ENCODE assay signal across 12 mouse cellular contexts in the genomic region with DNA sequence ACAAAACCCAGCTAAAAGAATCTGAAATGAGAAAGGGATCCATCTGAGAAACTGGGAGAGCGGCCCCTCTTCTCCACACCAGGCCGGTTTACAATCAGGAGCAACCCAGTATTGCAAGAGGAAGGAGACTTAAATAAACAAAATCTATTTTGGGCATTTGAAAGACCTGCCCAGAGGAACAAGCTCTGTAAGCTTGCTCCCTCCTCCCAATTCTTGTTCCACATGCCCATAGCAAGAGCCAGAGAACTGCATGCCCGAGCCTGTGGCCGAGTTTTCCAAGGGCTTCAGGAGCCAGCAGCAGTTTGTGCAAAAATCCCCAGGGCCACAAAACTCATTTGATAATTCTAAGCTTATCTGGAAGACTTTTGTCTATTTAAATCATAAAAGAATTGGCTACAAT. TPM values are rescaled to one million over a fixed set of nuclear protein-coding genes. Genes with fewer than 3 reads are reported as not detected.
DNase-seq lines count a peak whose midpoint lies in the region; ATAC-seq and TF ChIP-seq lines count a peak whose summit lies in the region.
"Had no signal": no experiment of that assay in that cellular context is flagged by ENCODE, and none has a peak within 500 bp of the region (broad histone marks: within the 10 kb centered on the region; RNA-seq: fewer than 3 reads in every experiment).

No protein-coding gene starts in this region.

- no peak overlapping the region for H3K4me3 ChIP-seq in intestine, postnatal 0 days (ENCODE audit: low read depth, low read length)
- no peak overlapping the region for H3K4me3 ChIP-seq in intestine, embryonic 15.5 days (replicated peaks)
- no peak overlapping the region for H3K4me3 ChIP-seq in lung, embryonic 14.5 days (ENCODE audit: low read depth, low read length)
- no peak overlapping the region for H3K4me3 ChIP-seq in stomach, embryonic 15.5 days (replicated peaks)
- no peak overlapping the region for H3K4me3 ChIP-seq in kidney, adult 2 months (ENCODE audit: insufficient read depth, low read depth, low read length)
- H3K4me3 ChIP-seq: embryonic facial prominence, embryonic 12.5 days; liver, embryonic 13.5 days had no signal

- peak; percentile 39 to 53 for DNase-seq in heart, adult 9 months (ENCODE audit: low spot score in 2 of 2)
- DNase-seq in lung, embryonic 14.5 days = peak; percentile 16
- no peak for DNase-seq in cerebellum, postnatal 25 days
- no peak for DNase-seq in kidney, adult 2 months
- DNase-seq: adrenal gland, postnatal 25 days; cerebellum, adult 2 months; liver, embryonic 13.5 days; thymus, postnatal 25 days had no signal

- no peak for ATAC-seq in intestine, postnatal 0 days
- no peak for ATAC-seq in intestine, embryonic 15.5 days
- no peak for ATAC-seq in lung, embryonic 14.5 days (ENCODE audit: insufficient read depth)
- ATAC-seq in stomach, embryonic 15.5 days (ENCODE audit: insufficient read depth, low FRiP score, low read depth) = peak; percentile 22; the same call in 1 of the 2 replicates

- H3K9me3 ChIP-seq in intestine, postnatal 0 days (ENCODE audit: control insufficient read depth) = no peaks in the 10 kb centered on the region
- no peaks in the 10 kb centered on the region for H3K9me3 ChIP-seq in intestine, embryonic 15.5 days
- no peaks in the 10 kb centered on the region for H3K9me3 ChIP-seq in lung, embryonic 14.5 days (ENCODE audit: low read depth, low read length)
- H3K9me3 ChIP-seq in stomach, embryonic 15.5 days = no peaks in the 10 kb centered on the region
- H3K9me3 ChIP-seq: embryonic facial prominence, embryonic 12.5 days; liver, embryonic 13.5 days had no signal

- no peaks in the 10 kb centered on the region for H3K27me3 ChIP-seq in intestine, postnatal 0 days (replicated peaks; ENCODE audit: control insufficient read depth, insufficient read depth, low read length)
- no peaks in the 10 kb centered on the region for H3K27me3 ChIP-seq in intestine, embryonic 15.5 days (replicated peaks)
- no peaks in the 10 kb centered on the region for H3K27me3 ChIP-seq in lung, embryonic 14.5 days (ENCODE audit: insufficient read depth, low read length)
- no peaks in the 10 kb centered on the region for H3K27me3 ChIP-seq in stomach, embryonic 15.5 days (replicated peaks)
- H3K27me3 ChIP-seq in kidney, adult 2 months (replicated peaks; ENCODE audit: control insufficient read depth, insufficient read depth, low read length) = no peaks in the 10 kb centered on the region
- H3K27me3 ChIP-seq: embryonic facial prominence, embryonic 12.5 days; liver, embryonic 13.5 days had no signal

- no peak overlapping the region for H3K9ac ChIP-seq in intestine, postnatal 0 days (ENCODE audit: low read depth, low read length)
- no peak overlapping the region for H3K9ac ChIP-seq in intestine, embryonic 15.5 days
- no peak overlapping the region for H3K9ac ChIP-seq in lung, embryonic 14.5 days
- no peak overlapping the region for H3K9ac ChIP-seq in stomach, embryonic 15.5 days
- H3K9ac ChIP-seq: embryonic facial prominence, embryonic 12.5 days; liver, embryonic 13.5 days had no signal

- H3K4me1 ChIP-seq in intestine, postnatal 0 days (replicated peaks; ENCODE audit: control insufficient read depth, insufficient read depth, low read length) = no peaks in the 10 kb centered on the region
- H3K4me1 ChIP-seq in intestine, embryonic 15.5 days (replicated peaks) = no peaks in the 10 kb centered on the region
- no peaks in the 10 kb centered on the region for H3K4me1 ChIP-seq in lung, embryonic 14.5 days (ENCODE audit: insufficient read depth)
- no peaks in the 10 kb centered on the region for H3K4me1 ChIP-seq in stomach, embryonic 15.5 days
- H3K4me1 ChIP-seq in kidney, adult 2 months (ENCODE audit: control insufficient read depth, insufficient read depth, low read length) = no peaks in the 10 kb centered on the region
- H3K4me1 ChIP-seq: embryonic facial prominence, embryonic 12.5 days; liver, embryonic 13.5 days had no signal

- WGBS in intestine, postnatal 0 days = 71% methylated on average over 4 of the region's 4 CpGs
- 67% methylated on average over 4 of the region's 4 CpGs for WGBS in intestine, embryonic 15.5 days
- WGBS in lung, embryonic 14.5 days = 65% methylated on average over 4 of the region's 4 CpGs
- WGBS in stomach, embryonic 15.5 days = 63% methylated on average over 4 of the region's 4 CpGs
- WGBS in kidney, adult 2 months = 75% methylated on average over 4 of the region's 4 CpGs

- no peak overlapping the region for H3K4me2 ChIP-seq in intestine, postnatal 0 days (replicated peaks; ENCODE audit: low read depth)
- no peak overlapping the region for H3K4me2 ChIP-seq in intestine, embryonic 15.5 days (replicated peaks)
- no peak overlapping the region for H3K4me2 ChIP-seq in lung, embryonic 14.5 days
- no peak overlapping the region for H3K4me2 ChIP-seq in stomach, embryonic 15.5 days
- H3K4me2 ChIP-seq: embryonic facial prominence, embryonic 12.5 days; liver, embryonic 13.5 days had no signal

- H3K36me3 ChIP-seq in intestine, postnatal 0 days (ENCODE audit: control insufficient read depth, insufficient read depth) = peaks cover 24% of the 10 kb centered on the region
- peaks cover 13% of the 10 kb centered on the region; the same call in 1 of the 2 replicates for H3K36me3 ChIP-seq in intestine, embryonic 15.5 days
- H3K36me3 ChIP-seq in lung, embryonic 14.5 days (ENCODE audit: insufficient read depth) = peaks cover 48% of the 10 kb centered on the region
- peaks cover 28% of the 10 kb centered on the region for H3K36me3 ChIP-seq in stomach, embryonic 15.5 days
- H3K36me3 ChIP-seq in kidney, adult 2 months (ENCODE audit: control insufficient read depth, insufficient read depth, low read length) = peaks cover 1% of the 10 kb centered on the region; the same call in 1 of the 2 replicates

- H3K27ac ChIP-seq in intestine, postnatal 0 days (ENCODE audit: low read depth, low read length) = 0 out of 2 replicates have a peak overlapping the region, but pooled peaks have one; percentile 7
- no peak overlapping the region for H3K27ac ChIP-seq in intestine, embryonic 15.5 days
- H3K27ac ChIP-seq in lung, embryonic 14.5 days (ENCODE audit: low read depth) = no peak overlapping the region
- peak overlapping the region; percentile 69 for H3K27ac ChIP-seq in stomach, embryonic 15.5 days
- H3K27ac ChIP-seq in kidney, adult 2 months (ENCODE audit: insufficient read depth, low read depth, low read length) = no peak overlapping the region
- H3K27ac ChIP-seq: embryonic facial prominence, embryonic 12.5 days; liver, embryonic 13.5 days had no signal

- no peak for TF ChIP-seq POLR2A in kidney, adult 2 months (IDR thresholded peaks at IDR 0.05; ENCODE audit: low read depth, low read length)

- no peak for TF ChIP-seq CTCF in intestine, postnatal 0 days (IDR thresholded peaks at IDR 0.05; ENCODE audit: low read depth)
- no peak for TF ChIP-seq CTCF in lung, embryonic 14.5 days (IDR thresholded peaks at IDR 0.05; ENCODE audit: low read depth)
- no peak for TF ChIP-seq CTCF in kidney, adult 2 months (conservative IDR thresholded peaks at IDR 0.05; ENCODE audit: insufficient read depth, insufficient read length, low read depth, low read length)

RNA-seq across cellular contexts. Expression of gene Map1lc3a, which starts 23.5 kb away (rescaled TPM):
- 158 and 168 TPM in 2 replicates for polyA plus RNA-seq in intestine, postnatal 0 days (2015; fragmentation: Nextera tagmentation; extraction: Ambion mirVana)
- 131 and 146 TPM in 2 replicates for polyA plus RNA-seq in intestine, embryonic 15.5 days (2015; fragmentation: Nextera tagmentation; extraction: Ambion mirVana)
- 149 and 162 TPM in 2 replicates for polyA plus RNA-seq in lung, embryonic 14.5 days (2014; fragmentation: Nextera tagmentation; extraction: Ambion mirVana)
- 179 and 183 TPM in 2 replicates for polyA plus RNA-seq in stomach, embryonic 15.5 days (2015; fragmentation: Nextera tagmentation; extraction: Ambion mirVana)
- 212 and 233 TPM in 2 replicates for polyA plus RNA-seq in kidney, adult 2 months (2012; rRNA removed)

RNA-seq across cellular contexts. Expression of gene Pigu, which starts 57.7 kb away (rescaled TPM):
- 29.6 and 31.5 TPM in 2 replicates for polyA plus RNA-seq in intestine, postnatal 0 days (2015; fragmentation: Nextera tagmentation; extraction: Ambion mirVana)
- 57.1 and 60.1 TPM in 2 replicates for polyA plus RNA-seq in intestine, embryonic 15.5 days (2015; fragmentation: Nextera tagmentation; extraction: Ambion mirVana)
- polyA plus RNA-seq in lung, embryonic 14.5 days (2014; fragmentation: Nextera tagmentation; extraction: Ambion mirVana) = 52.0 and 54.0 TPM in 2 replicates
- 54.6 and 56.6 TPM in 2 replicates for polyA plus RNA-seq in stomach, embryonic 15.5 days (2015; fragmentation: Nextera tagmentation; extraction: Ambion mirVana)
- 40.0 and 40.1 TPM in 2 replicates for polyA plus RNA-seq in kidney, adult 2 months (2012; rRNA removed)

Comparison
In these comparisons a context has a peak if more than half of its experiments do, and no peak if none do; other contexts are left out.
1. H3K27ac ChIP-seq: peak in intestine, postnatal 0 days (single experiment) and stomach, embryonic 15.5 days (single experiment); none in intestine, embryonic 15.5 days (single experiment), lung, embryonic 14.5 days (single experiment) and kidney, adult 2 months (single experiment).
2. DNase-seq: peak in heart, adult 9 months (2 of 2) and lung, embryonic 14.5 days (single experiment); none in cerebellum, postnatal 25 days (0 of 2) and kidney, adult 2 months (single experiment).